Mouse (Mus musculus): Measurements from ENCODE around the gene Cd63. TPM values are rescaled to one million over a fixed set of nuclear protein-coding genes. Genes with fewer than 3 reads are reported as not detected.

Gene Cd63
- total and polyA plus RNA-seq, 3 experiments: not detected

DNA sequence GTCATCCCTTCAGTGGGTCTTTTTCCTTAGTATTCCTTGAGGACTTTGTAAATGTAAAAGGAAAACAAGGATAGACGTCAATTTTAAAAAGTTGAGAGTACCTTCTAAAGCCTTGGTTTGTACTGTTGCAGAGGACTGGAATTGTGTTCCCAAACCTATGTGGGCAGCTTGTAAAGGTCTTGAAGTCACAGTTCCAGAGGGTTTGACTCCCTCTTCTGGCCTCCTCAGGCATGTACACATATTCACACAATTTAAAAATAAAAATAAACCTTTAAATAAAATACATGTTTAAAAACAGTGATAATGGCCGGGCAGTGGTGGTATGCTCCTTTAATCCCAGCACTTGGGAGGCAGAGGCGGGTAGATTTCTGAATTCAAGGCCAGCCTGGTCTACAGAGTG is 34.7 kb upstream of the Cd63 start:
- in situ Hi-C loops (cut with MboI; ENCODE audit: low pct_ligation_motif_present, low pct_unique_long_range_greater_than_20kb, low sequenced_read_pairs): no loop called here
- TF ChIP-seq POLR2AphosphoS2 (IDR thresholded peaks at IDR 0.05; ENCODE audit: low read depth, low read length): no peak
- TF ChIP-seq MXI1 (IDR thresholded peaks at IDR 0.05; ENCODE audit: low read depth, low read length): no peak
- no peak for TF ChIP-seq NRF1 (IDR thresholded peaks at IDR 0.05; ENCODE audit: low read depth, low read length)
- no peak for TF ChIP-seq MYC (IDR thresholded peaks at IDR 0.05; ENCODE audit: low read depth, low read length)
- peak; percentile 7 for TF ChIP-seq RAD21 (IDR thresholded peaks at IDR 0.05; ENCODE audit: low read depth, low read length)
- TF ChIP-seq JUND (conservative IDR thresholded peaks at IDR 0.05; ENCODE audit: low read depth, low read length): no peak
- peak in 1 of 2 experiments; percentile 38; a peak in 2 of 4 replicates for TF ChIP-seq CTCF (conservative IDR thresholded peaks at IDR 0.05 in 1 of 2, IDR thresholded peaks at IDR 0.05 in 1 of 2; ENCODE audit: low read depth in 2 of 2, low read length in 2 of 2)
- no peak for TF ChIP-seq TBP (conservative IDR thresholded peaks at IDR 0.05; ENCODE audit: low read depth, low read length)
- H3K9me3 ChIP-seq (replicated peaks; ENCODE audit: low read length): no peaks in the 10 kb centered on the region
- no peak overlapping the region for H3K27ac ChIP-seq (ENCODE audit: insufficient read depth, low read depth)
- dilution Hi-C loops (cut with MboI; ENCODE audit: extremely low pct_ligation_motif_present, extremely low pct_unique_long_range_greater_than_20kb, low sequenced_read_pairs): no loop called here
- H3K4me3 ChIP-seq (replicated peaks in 1 of 3; ENCODE audit: low read depth in 2 of 3, low read length in 2 of 3, poor library complexity in 1 of 3): no peak overlapping the region
- peaks cover 0 to 19% of the 10 kb centered on the region in 2 experiments; a peak in 1 of 4 replicates for H3K4me1 ChIP-seq (ENCODE audit: control insufficient read depth in 1 of 2, insufficient read depth in 2 of 2)
- no peak overlapping the region for H3K4me2 ChIP-seq (ENCODE audit: insufficient read depth, low read depth, poor library complexity, severe bottlenecking)
- DNase-seq (ENCODE audit: extremely low read depth): no peak
- no peak overlapping the region for H3K9ac ChIP-seq (ENCODE audit: insufficient read depth, low read depth)
- H3K27me3 ChIP-seq (replicated peaks): no peaks in the 10 kb centered on the region
- H3K79me2 ChIP-seq (replicated peaks; ENCODE audit: control insufficient read depth, extremely low read depth, insufficient read depth, poor library complexity, severe bottlenecking): no peaks in the 10 kb centered on the region; the same call in 1 of the 2 replicates
- peaks cover 28 to 74% of the 10 kb centered on the region in 2 experiments for H3K36me3 ChIP-seq (replicated peaks in 1 of 2; ENCODE audit: control insufficient read depth in 1 of 2, insufficient read depth in 1 of 2, low read length in 1 of 2)

DNA sequence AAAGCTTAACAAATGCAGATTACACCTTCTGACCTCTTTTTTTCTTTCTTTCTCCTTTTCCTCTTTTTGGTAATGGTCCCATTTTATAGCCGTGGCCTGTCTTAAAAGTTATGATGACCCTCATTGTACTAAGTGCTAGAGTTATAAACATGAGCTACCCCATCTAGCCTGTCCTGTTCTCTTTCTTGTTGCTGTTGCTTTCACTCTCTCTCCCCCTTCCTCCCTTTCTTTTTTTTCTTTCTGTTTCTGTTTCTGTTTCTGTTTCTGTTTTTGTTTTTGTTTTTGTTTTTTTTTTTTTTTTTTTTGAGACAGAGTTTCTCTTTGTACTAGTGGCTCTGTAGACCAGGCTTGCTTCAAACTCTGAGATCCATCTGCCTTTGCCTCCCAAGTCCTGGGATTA is 34.3 kb upstream of the Cd63 start:
- dilution Hi-C loops (cut with MboI; ENCODE audit: extremely low pct_ligation_motif_present, extremely low pct_unique_long_range_greater_than_20kb, low sequenced_read_pairs): no loop called here
- Histone ChIP-seq H3K27ac (ENCODE audit: insufficient read depth, low read depth) (no peak overlapping the region), H3K4me3 (replicated peaks in 1 of 3; ENCODE audit: low read depth in 2 of 3, low read length in 2 of 3, poor library complexity in 1 of 3) (no peak overlapping the region), H3K79me2 (replicated peaks; ENCODE audit: control insufficient read depth, extremely low read depth, insufficient read depth, poor library complexity, severe bottlenecking) (no peaks in the 10 kb centered on the region; the same call in 1 of the 2 replicates), H3K9ac (ENCODE audit: insufficient read depth, low read depth) (no peak overlapping the region), H3K4me2 (ENCODE audit: insufficient read depth, low read depth, poor library complexity, severe bottlenecking) (no peak overlapping the region), H3K9me3 (replicated peaks; ENCODE audit: low read length) (no peaks in the 10 kb centered on the region), H3K4me1 (ENCODE audit: control insufficient read depth in 1 of 2, insufficient read depth in 2 of 2) (peaks cover 0 to 16% of the 10 kb centered on the region in 2 experiments; a peak in 1 of 4 replicates), H3K36me3 (replicated peaks in 1 of 2; ENCODE audit: control insufficient read depth in 1 of 2, insufficient read depth in 1 of 2, low read length in 1 of 2) (peaks cover 31 to 76% of the 10 kb centered on the region in 2 experiments), H3K27me3 (replicated peaks) (no peaks in the 10 kb centered on the region)
- no peak for DNase-seq (ENCODE audit: extremely low read depth)
- in situ Hi-C loops (cut with MboI; ENCODE audit: low pct_ligation_motif_present, low pct_unique_long_range_greater_than_20kb, low sequenced_read_pairs): no loop called here
- TF ChIP-seq MXI1 (IDR thresholded peaks at IDR 0.05; ENCODE audit: low read depth, low read length): no peak
- no peak for TF ChIP-seq POLR2AphosphoS2 (IDR thresholded peaks at IDR 0.05; ENCODE audit: low read depth, low read length)
- TF ChIP-seq ETS1 (conservative IDR thresholded peaks at IDR 0.05; ENCODE audit: low read depth, low read length): no peak
- TF ChIP-seq ELF1 (IDR thresholded peaks at IDR 0.05; ENCODE audit: low read depth, low read length): no peak
- TF ChIP-seq KAT2A (IDR thresholded peaks at IDR 0.05; ENCODE audit: insufficient replicate concordance, low read length): no peak
- TF ChIP-seq NELFE (IDR thresholded peaks at IDR 0.05; ENCODE audit: low read depth, low read length): no peak
- no peak for TF ChIP-seq USF1 (IDR thresholded peaks at IDR 0.05; ENCODE audit: low read depth, low read length)

DNA sequence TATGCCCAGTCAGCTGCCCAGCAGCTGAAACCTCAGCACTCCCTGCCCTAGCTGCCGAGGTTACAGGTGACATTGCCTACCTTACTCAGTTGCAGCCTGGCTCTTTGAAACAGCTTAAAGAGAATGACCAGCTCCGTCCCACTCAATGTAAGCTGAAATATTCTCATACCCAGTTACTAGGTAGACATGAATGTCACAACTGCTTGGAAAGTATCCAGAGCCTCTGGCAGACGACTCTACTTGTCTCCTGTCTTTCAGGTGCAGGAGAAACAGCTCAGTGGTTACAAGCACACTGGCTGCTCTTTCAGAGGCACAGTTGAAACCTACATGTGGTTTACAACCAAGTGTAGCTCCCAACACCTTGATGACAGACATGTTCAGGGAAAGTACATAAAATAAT is 30.4 kb upstream of the Cd63 start:
- no peaks in the 10 kb centered on the region; the same call in 1 of the 2 replicates for H3K79me2 ChIP-seq (replicated peaks; ENCODE audit: control insufficient read depth, extremely low read depth, insufficient read depth, poor library complexity, severe bottlenecking)
- DNase-seq (ENCODE audit: extremely low read depth): no peak
- H3K4me3 ChIP-seq (replicated peaks in 1 of 3; ENCODE audit: low read depth in 2 of 3, low read length in 2 of 3, poor library complexity in 1 of 3): no peak overlapping the region
- H3K27me3 ChIP-seq (replicated peaks): no peaks in the 10 kb centered on the region
- no peak overlapping the region for H3K4me2 ChIP-seq (ENCODE audit: insufficient read depth, low read depth, poor library complexity, severe bottlenecking)
- no peaks in the 10 kb centered on the region for H3K9me3 ChIP-seq (replicated peaks; ENCODE audit: low read length)
- TF ChIP-seq CHD2 (IDR thresholded peaks at IDR 0.05; ENCODE audit: low read length) (no peak), SIN3A (IDR thresholded peaks at IDR 0.05; ENCODE audit: low read length) (no peak), MAFK (IDR thresholded peaks at IDR 0.05; ENCODE audit: insufficient replicate concordance, low read length) (no peak), MXI1 (IDR thresholded peaks at IDR 0.05; ENCODE audit: low read depth, low read length) (no peak), MEF2A (IDR thresholded peaks at IDR 0.05; ENCODE audit: borderline replicate concordance, low read depth, low read length) (no peak), EP300 (IDR thresholded peaks at IDR 0.05; ENCODE audit: low read length) (no peak), NRF1 (IDR thresholded peaks at IDR 0.05; ENCODE audit: low read depth, low read length) (no peak), JUND (conservative IDR thresholded peaks at IDR 0.05; ENCODE audit: low read depth, low read length) (no peak), E2F4 (IDR thresholded peaks at IDR 0.05; ENCODE audit: insufficient replicate concordance, low read depth, low read length) (no peak), KAT2A (IDR thresholded peaks at IDR 0.05; ENCODE audit: insufficient replicate concordance, low read length) (no peak), ZKSCAN1 (IDR thresholded peaks at IDR 0.05; ENCODE audit: borderline replicate concordance, low read depth, low read length) (no peak), RCOR1 (conservative IDR thresholded peaks at IDR 0.05; ENCODE audit: low read depth, low read length) (no peak), ELF1 (IDR thresholded peaks at IDR 0.05; ENCODE audit: low read depth, low read length) (no peak), ETS1 (conservative IDR thresholded peaks at IDR 0.05; ENCODE audit: low read depth, low read length) (no peak), NELFE (IDR thresholded peaks at IDR 0.05; ENCODE audit: low read depth, low read length) (no peak), TBP (conservative IDR thresholded peaks at IDR 0.05; ENCODE audit: low read depth, low read length) (no peak), BHLHE40 (IDR thresholded peaks at IDR 0.05; ENCODE audit: low read depth, low read length) (no peak), USF2 (conservative IDR thresholded peaks at IDR 0.05; ENCODE audit: low read depth, low read length) (no peak), ZNF384 (IDR thresholded peaks at IDR 0.05; ENCODE audit: low read depth, low read length) (no peak)
- no peak overlapping the region for H3K9ac ChIP-seq (ENCODE audit: insufficient read depth, low read depth)
- peaks cover 45 to 83% of the 10 kb centered on the region in 2 experiments for H3K36me3 ChIP-seq (replicated peaks in 1 of 2; ENCODE audit: control insufficient read depth in 1 of 2, insufficient read depth in 1 of 2, low read length in 1 of 2)
- peaks cover 0 to 3% of the 10 kb centered on the region in 2 experiments; a peak in 1 of 4 replicates for H3K4me1 ChIP-seq (ENCODE audit: control insufficient read depth in 1 of 2, insufficient read depth in 2 of 2)
- in situ Hi-C loops (cut with MboI; ENCODE audit: low pct_ligation_motif_present, low pct_unique_long_range_greater_than_20kb, low sequenced_read_pairs): no loop called here
- no peak overlapping the region for H3K27ac ChIP-seq (ENCODE audit: insufficient read depth, low read depth)
- dilution Hi-C loops (cut with MboI; ENCODE audit: extremely low pct_ligation_motif_present, extremely low pct_unique_long_range_greater_than_20kb, low sequenced_read_pairs): no loop called here
